Mouse (Mus musculus) right cerebral cortex, postnatal 4 days (tissue): ENCODE results near the gene Dxo.

Source experiments
- DNase-seq: peaks from one replicate; pipeline ENCODE4 v3.0.0-alpha.2; 2022

Gene Dxo

GRCm38 (mm10) chr17:34881683-34882310, 45.0 kb downstream of the Dxo start, which contains the start of gene Gm20547:
Gene Gm20547 (minus strand): TSS chr17:34882042.
- DNase-seq = no peak

DNA sequence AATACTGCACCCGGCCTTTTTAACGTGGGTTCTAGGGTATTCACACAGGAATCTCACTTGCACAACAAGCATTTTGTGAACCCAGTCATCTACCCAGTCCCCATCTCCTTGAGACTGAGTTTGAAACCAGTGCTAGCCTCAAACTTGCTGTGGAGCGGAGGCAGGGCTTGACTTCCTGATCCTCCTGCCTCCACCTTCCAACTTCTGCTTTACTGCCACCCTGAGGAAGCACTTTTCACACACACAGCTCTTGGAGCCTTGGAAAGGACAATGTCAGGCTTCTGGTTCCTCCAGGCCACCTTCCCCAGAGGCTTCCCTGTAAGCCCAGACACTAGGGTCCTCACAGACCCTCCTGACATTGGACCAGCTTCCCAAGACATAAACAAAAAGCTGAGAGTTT, 46.5 kb downstream of the Dxo start:
- DNase-seq = no peak

- no peak for DNase-seq
Measured at GRCm38 (mm10) chr17:34884704-34885103, 47.9 kb downstream of the Dxo start.

- no peak for DNase-seq
Measured at GRCm38 (mm10) chr17:34885615-34886014, 48.8 kb downstream of the Dxo start.

DNA sequence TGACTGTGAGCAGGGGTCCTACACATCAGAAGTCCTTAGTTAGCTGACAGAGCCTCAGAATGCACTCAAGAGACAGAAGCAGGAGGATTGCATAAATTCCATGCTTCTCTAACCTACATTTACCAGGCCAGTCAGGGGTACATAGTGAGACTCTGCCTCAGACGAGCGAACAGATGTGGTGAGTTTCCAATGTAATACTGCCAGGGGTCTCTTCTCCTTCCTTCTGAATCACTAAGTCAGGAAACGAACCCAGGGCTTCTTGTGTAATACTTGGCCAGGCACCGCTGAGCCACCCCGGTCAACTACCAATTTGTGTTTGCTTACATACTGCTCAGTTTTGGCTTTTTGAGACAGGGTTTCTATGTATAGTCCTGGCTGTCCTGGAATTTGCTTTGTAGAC, 51.1 kb downstream of the Dxo start:
- no peak for DNase-seq
